Mouse (Mus musculus) kidney, embryonic 14.5 days (tissue): ENCODE results near the gene Slc6a19. TPM values are rescaled to one million over a fixed set of nuclear protein-coding genes. Genes with fewer than 3 reads are reported as not detected.
A peak's percentile ranks its signal among the peaks of the same experiment; 100 is the strongest.

Experiments used
- ATAC-seq: fragments of 200-750 bp; cut with Nextera tagmentation; 2 replicates; pipeline ENCODE4 v1.8.0; 2017; ENCODE audit warnings: moderate number of reproducible peaks, mild to moderate bottlenecking, moderate TSS enrichment, moderate library complexity; ENCODE audit not compliant: low FRiP score, low TSS enrichment
- H3K27ac ChIP-seq: fragments of 300-500 bp; sonication (generic); 2 replicates; pipeline ENCODE4 v1.5.1; 2014; ENCODE audit warnings: low read depth, mild to moderate bottlenecking, low read length, moderate library complexity, mixed read lengths
- H3K27me3 ChIP-seq: fragments of 300-500 bp; sonication (generic); 2 replicates; pipeline ENCODE4 v1.6.1; 2014; ENCODE audit warnings: mild to moderate bottlenecking, low read length; ENCODE audit not compliant: control insufficient read depth, insufficient read depth
- H3K36me3 ChIP-seq: fragments of 300-500 bp; sonication (generic); 2 replicates; pipeline ENCODE4 v1.6.1; 2014; ENCODE audit warnings: low read length, mixed read lengths; ENCODE audit not compliant: control insufficient read depth, insufficient read depth
- H3K4me1 ChIP-seq: fragments of 300-500 bp; sonication (generic); 2 replicates; pipeline ENCODE4 v1.6.1; 2014; ENCODE audit warnings: low read length, mixed read lengths; ENCODE audit not compliant: control insufficient read depth, insufficient read depth
- H3K4me2 ChIP-seq: fragments of 300-500 bp; sonication (generic); replicated peaks from 2 replicates; pipeline ENCODE4 v1.6.1; 2014; ENCODE audit warnings: low read depth, mild to moderate bottlenecking, low read length
- H3K4me3 ChIP-seq: fragments of 300-500 bp; sonication (generic); 2 replicates; pipeline ENCODE4 v1.5.1; 2014; ENCODE audit warnings: mild to moderate bottlenecking, low read length
- H3K9ac ChIP-seq: fragments of 300-500 bp; sonication (generic); 2 replicates; pipeline ENCODE4 v1.6.1; 2014; ENCODE audit warnings: low read depth, mild to moderate bottlenecking, low read length, moderate library complexity
- H3K9me3 ChIP-seq: fragments of 300-500 bp; sonication (generic); 2 replicates; pipeline ENCODE4 v1.6.1; 2016; ENCODE audit warnings: low read length; ENCODE audit not compliant: control insufficient read depth
- WGBS: fragments of 180-500 bp; shearing (Covaris S2); extraction: QIAGEN DNeasy Blood & Tissue Kit; methylation state at CpG from one replicate; pipeline ENCODE4 v1.1.7; 2014; 5-methylcytosine and 5-hydroxymethylcytosine counted together
- polyA plus RNA-seq: library from polyadenylated mRNA; unstranded; fragments of >200 nt; fragmentation: Nextera tagmentation; extraction: Ambion mirVana; gene quantifications from 2 replicates; pipeline ENCODE4 v1.2.1, GENCODE M21; 2014

Slc6a19 gene
- polyA plus RNA-seq, 1 experiment from 2014 or later = 0.92 TPM

DNA sequence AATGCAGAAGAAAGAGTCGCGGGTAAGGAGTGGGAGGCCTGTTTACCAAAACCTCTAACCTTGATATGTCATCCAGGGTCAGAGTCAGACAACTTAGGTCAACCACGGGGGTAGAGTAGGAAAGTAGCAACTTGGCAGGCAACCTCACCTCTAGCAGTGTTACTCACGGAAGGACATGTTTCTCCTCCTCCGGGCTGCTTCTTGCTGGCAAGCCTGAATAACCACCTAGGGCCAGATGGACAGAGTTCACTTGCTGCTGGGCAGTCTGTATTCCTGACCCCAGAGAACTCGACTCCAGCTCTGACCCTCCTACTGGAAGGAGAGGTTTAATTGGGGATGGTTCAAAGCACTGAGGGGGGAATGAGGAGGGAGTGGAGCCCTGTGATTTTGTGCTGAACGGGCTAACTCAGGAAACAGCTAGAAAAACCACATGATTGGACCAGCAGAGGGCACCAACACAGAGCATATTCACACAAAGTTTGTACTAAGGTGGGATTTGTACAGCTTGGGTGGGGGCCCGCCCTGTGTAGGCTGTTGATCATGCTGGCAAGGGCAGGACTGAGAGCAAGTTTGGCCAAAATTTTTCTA is 18.5 kb upstream of the Slc6a19 start:
- H3K27me3 ChIP-seq = no peaks in the 10 kb centered on the region
- peak; percentile 60 for ATAC-seq
- 14% methylated on average over 8 of the region's 8 CpGs for WGBS
- H3K4me3 ChIP-seq = no peak overlapping the region
- no peak overlapping the region for H3K27ac ChIP-seq
- no peak overlapping the region for H3K9ac ChIP-seq
- H3K4me1 ChIP-seq = no peaks in the 10 kb centered on the region
- no peaks in the 10 kb centered on the region for H3K36me3 ChIP-seq
- no peaks in the 10 kb centered on the region for H3K9me3 ChIP-seq
- no peak overlapping the region for H3K4me2 ChIP-seq

GRCm38 (mm10) chr13:73720241-73720640 is 15.6 kb upstream of the Slc6a19 start:
- Histone ChIP-seq H3K36me3 (no peaks in the 10 kb centered on the region), H3K9me3 (no peaks in the 10 kb centered on the region), H3K9ac (no peak overlapping the region), H3K4me3 (no peak overlapping the region), H3K4me2 (no peak overlapping the region), H3K27me3 (no peaks in the 10 kb centered on the region), H3K4me1 (no peaks in the 10 kb centered on the region), H3K27ac (no peak overlapping the region)
- ATAC-seq = no peak
- WGBS = 76% methylated on average over 4 of the region's 4 CpGs

DNA sequence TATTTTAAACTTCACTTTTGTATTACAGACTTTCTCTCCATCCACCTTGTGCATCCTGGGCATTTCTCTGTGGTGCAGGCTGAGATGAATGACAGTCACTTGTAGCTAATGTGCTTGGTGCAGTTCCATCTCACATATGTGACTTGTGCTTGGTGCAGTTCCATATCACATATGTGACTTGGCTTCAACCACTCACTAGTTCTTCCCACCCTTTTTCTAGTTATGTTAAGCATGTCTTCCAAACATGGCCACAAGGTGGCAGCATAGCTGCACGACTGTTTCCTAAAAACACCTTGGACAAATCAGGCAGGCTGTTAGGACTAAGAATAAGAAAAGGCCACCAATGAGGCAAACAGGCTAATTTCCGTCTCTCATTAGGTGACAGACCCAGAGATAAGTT is 13.6 kb upstream of the Slc6a19 start:
- Histone ChIP-seq H3K4me1 (no peaks in the 10 kb centered on the region), H3K9ac (no peak overlapping the region), H3K27me3 (no peaks in the 10 kb centered on the region), H3K9me3 (no peaks in the 10 kb centered on the region), H3K36me3 (no peaks in the 10 kb centered on the region), H3K4me2 (no peak overlapping the region), H3K4me3 (no peak overlapping the region), H3K27ac (no peak overlapping the region)
- WGBS = 6% methylated on average over 2 of the region's 2 CpGs
- peak; percentile 35; the same call in 1 of the 2 replicates for ATAC-seq

- H3K4me2 ChIP-seq = no peak overlapping the region
- no peaks in the 10 kb centered on the region for H3K9me3 ChIP-seq
- H3K9ac ChIP-seq = no peak overlapping the region
- H3K4me3 ChIP-seq = no peak overlapping the region
- H3K36me3 ChIP-seq = no peaks in the 10 kb centered on the region
- H3K27ac ChIP-seq = no peak overlapping the region
- no peaks in the 10 kb centered on the region for H3K27me3 ChIP-seq
- H3K4me1 ChIP-seq = no peaks in the 10 kb centered on the region
- no peak for ATAC-seq
- 82% methylated on average over 2 of the region's 2 CpGs for WGBS
Observed at GRCm38 (mm10) chr13:73714020-73714419, 9.4 kb upstream of the Slc6a19 start.

GRCm38 (mm10) chr13:73713204-73713603 is 8.5 kb upstream of the Slc6a19 start:
- no peaks in the 10 kb centered on the region for H3K27me3 ChIP-seq
- no peak overlapping the region for H3K9ac ChIP-seq
- H3K4me3 ChIP-seq = no peak overlapping the region
- H3K36me3 ChIP-seq = no peaks in the 10 kb centered on the region
- 88% methylated on average over 4 of the region's 4 CpGs for WGBS
- H3K4me1 ChIP-seq = no peaks in the 10 kb centered on the region
- H3K4me2 ChIP-seq = no peak overlapping the region
- no peaks in the 10 kb centered on the region for H3K9me3 ChIP-seq
- ATAC-seq = no peak
- no peak overlapping the region for H3K27ac ChIP-seq

DNA sequence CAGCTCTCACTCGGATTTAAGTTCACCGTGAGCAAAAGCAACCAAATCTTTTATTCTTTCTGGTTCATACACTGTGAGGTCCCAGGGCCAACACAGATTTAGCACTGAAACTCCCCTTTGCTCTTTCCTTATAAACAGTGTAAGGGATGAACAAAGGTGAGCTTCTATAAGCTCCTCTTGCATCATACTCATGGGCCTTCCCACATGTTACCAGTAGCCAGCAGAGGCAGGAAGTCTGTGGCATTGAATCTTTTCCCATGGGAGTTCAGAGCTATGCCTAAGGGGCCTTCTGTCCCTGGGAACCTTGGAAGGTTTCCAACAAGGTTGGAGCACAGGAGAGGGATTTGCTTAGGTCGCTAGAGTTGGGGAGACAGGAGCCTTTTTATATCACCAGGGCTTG is 7.6 kb upstream of the Slc6a19 start:
- ATAC-seq = no peak
- H3K4me3 ChIP-seq = no peak overlapping the region
- no peaks in the 10 kb centered on the region for H3K27me3 ChIP-seq
- H3K9ac ChIP-seq = no peak overlapping the region
- no peaks in the 10 kb centered on the region for H3K4me1 ChIP-seq
- H3K4me2 ChIP-seq = no peak overlapping the region
- no peaks in the 10 kb centered on the region for H3K36me3 ChIP-seq
- H3K27ac ChIP-seq = no peak overlapping the region
- 79% methylated on average over 3 of the region's 3 CpGs for WGBS
- no peaks in the 10 kb centered on the region for H3K9me3 ChIP-seq

DNA sequence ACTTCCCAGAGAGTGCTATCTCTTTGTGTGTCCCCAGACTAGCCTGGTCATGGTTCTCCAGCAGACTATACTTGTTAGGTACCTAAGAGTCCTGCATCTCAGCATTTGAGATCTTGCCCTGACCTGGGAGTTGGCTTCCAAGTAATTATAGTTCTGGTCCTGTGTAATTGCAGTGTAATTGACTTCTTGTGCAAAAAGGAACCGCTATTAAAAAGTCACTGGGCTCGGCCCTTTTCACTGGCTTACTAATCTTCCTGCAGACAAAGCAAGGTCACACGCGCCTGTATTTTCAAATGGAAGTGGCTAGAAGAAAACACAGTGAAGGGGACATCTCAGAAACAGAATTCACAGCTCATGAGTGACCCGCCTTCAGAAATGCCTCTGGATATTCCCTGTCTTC is 7.1 kb upstream of the Slc6a19 start:
- no peak overlapping the region for H3K4me2 ChIP-seq
- H3K27ac ChIP-seq = no peak overlapping the region
- H3K4me3 ChIP-seq = no peak overlapping the region
- no peaks in the 10 kb centered on the region for H3K36me3 ChIP-seq
- H3K27me3 ChIP-seq = no peaks in the 10 kb centered on the region
- H3K9ac ChIP-seq = no peak overlapping the region
- H3K9me3 ChIP-seq = no peaks in the 10 kb centered on the region
- no peak for ATAC-seq
- 85% methylated on average over 5 of the region's 5 CpGs for WGBS
- H3K4me1 ChIP-seq = no peaks in the 10 kb centered on the region

- Histone ChIP-seq H3K4me3 (no peak overlapping the region), H3K27me3 (no peaks in the 10 kb centered on the region), H3K4me2 (no peak overlapping the region), H3K27ac (no peak overlapping the region), H3K4me1 (no peaks in the 10 kb centered on the region), H3K9ac (no peak overlapping the region), H3K9me3 (no peaks in the 10 kb centered on the region), H3K36me3 (no peaks in the 10 kb centered on the region)
- WGBS = 78% methylated on average over 5 of the region's 5 CpGs
- ATAC-seq = no peak
Observed at GRCm38 (mm10) chr13:73711221-73711620, 6.6 kb upstream of the Slc6a19 start.

GRCm38 (mm10) chr13:73709491-73709890 is 4.8 kb upstream of the Slc6a19 start:
- Histone ChIP-seq H3K4me1 (no peaks in the 10 kb centered on the region), H3K4me2 (no peak overlapping the region), H3K27ac (no peak overlapping the region), H3K9ac (no peak overlapping the region), H3K27me3 (no peaks in the 10 kb centered on the region), H3K4me3 (no peak overlapping the region), H3K9me3 (no peaks in the 10 kb centered on the region), H3K36me3 (no peaks in the 10 kb centered on the region)
- no peak for ATAC-seq
- WGBS = 51% methylated on average over 6 of the region's 6 CpGs
